Mouse (Mus musculus): ENCODE data around the gene A730061H03Rik.

A730061H03Rik gene

DNA sequence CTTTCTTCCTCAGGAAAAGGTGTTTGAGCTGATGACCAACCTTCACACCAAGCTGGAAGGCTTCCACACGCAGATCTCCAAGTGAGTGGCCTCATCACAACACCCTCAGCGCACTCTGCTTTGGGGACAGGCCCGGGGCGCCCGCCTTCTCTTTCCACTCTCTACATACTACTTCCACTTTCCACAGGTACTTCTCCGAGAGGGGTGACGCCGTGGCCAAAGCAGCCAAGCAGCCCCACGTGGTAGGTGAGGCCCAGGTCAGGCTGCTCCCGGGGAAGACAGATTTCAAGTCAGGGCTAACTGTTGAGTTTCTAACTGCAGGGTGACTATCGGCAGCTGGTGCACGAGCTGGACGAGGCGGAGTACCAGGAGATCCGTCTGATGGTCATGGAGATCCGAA lies 20.5 kb upstream of the A730061H03Rik start:
- DNase-seq: no peak

DNA sequence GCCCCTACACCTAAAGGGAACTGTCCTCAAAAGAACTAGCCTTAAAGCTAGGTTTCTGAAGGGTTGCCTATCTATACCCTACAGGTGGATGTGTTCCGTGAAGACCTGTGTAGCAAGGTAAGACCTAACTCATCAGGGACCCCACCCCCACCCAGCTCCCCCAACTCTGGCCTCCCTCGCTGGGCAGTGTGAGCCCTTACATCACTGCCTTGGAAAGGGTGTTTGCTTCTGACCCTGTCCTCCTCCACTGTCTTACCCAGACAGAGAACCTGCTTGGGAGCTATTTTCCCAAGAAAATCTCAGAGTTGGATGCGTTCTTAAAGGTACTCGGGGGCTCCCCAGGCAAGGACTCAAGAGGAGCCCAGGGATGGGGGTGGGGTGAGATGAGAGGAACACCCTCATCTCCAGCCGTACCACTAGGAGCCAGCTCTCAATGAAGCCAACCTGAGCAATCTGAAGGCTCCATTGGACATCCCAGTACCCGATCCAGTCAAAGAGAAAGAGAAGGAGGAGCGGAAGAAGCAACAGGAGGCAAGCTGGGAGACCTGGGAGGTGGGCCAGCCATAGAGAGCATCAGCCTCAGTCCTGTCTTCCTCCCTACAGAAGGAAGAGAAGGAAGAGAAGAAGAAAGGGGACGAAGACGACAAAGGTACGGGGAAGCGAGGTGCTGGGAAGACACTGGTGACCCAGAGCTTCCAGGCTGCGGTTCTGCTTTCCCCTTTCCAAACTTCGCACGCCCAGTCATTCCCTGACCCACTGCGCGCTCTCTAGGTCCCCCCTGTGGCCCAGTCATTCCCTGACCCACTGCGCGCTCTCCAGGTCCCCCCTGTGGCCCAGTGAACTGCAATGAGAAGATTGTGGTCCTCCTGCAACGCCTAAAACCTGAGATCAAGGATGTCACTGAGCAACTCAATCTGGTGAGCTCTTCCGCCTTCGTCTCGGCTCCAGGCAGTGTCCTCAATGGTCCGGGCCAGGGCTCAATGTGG lies 19.6 kb upstream of the A730061H03Rik start:
- DNase-seq: no peak

DNA sequence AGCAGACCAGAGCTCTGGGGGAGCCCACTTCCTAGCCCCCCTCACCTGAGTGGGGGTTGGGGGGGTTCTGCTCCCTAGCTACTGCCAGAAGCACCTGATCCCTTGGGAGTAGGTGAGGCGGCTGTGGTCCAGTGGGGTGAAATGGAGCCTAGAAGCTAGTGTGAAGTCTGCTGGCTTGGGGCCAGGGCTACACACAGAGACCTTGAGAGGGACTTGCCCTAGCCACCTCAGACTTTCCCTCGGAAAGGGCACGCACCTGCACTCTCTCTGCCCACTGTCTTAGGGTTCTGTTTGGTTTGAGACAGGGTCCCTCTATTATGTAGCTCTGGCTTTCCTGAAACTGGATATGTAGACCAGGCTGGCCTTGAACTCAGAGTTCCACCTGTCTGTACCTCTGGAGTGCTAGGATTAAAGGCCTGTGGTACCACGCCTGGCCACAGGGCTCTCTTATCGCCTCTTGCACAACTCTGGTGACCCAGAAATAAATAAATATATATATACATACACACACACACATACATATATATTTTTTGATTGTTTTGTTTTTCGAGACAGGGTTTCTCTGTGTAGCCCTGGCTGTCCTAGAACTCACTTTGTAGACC lies 18.6 kb upstream of the A730061H03Rik start:
- peak; percentile 51 for DNase-seq

- DNase-seq: peak; percentile 83
Observed at GRCm38 (mm10) chr14:55577871-55578667, 17.9 kb upstream of the A730061H03Rik start, which contains the start of gene Psme1. TSS of gene Psme1 (plus strand) at chr14:55578123.

GRCm38 (mm10) chr14:55576376-55576775 lies 16.2 kb upstream of the A730061H03Rik start:
- DNase-seq: no peak

DNA sequence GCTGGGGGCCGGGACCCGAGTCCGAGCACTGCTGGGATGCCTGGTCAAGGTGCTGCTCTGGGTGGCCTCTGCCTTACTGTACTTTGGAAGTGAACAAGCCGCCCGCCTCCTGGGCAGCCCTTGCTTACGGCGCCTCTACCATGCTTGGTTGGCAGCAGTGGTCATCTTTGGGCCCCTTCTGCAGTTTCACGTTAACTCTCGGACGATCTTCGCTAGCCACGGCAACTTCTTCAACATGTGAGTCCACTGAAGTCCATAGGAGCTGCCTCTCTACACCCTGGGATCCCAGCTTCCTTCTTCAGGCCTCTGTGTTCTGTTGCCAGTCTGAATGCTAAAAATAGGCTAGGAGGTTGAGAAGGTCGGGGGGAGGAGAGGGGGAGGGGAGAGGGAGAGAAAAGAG lies 15.5 kb upstream of the A730061H03Rik start:
- DNase-seq: no peak

GRCm38 (mm10) chr14:55575302-55575701 lies 15.1 kb upstream of the A730061H03Rik start, which contains the start of gene Fitm1:
TSS of gene Fitm1 (plus strand) at chr14:55575617.
- no peak for DNase-seq

GRCm38 (mm10) chr14:55571760-55572159 lies 11.6 kb upstream of the A730061H03Rik start:
- no peak for DNase-seq

- no peak for DNase-seq
Observed at GRCm38 (mm10) chr14:55570588-55570987, 10.4 kb upstream of the A730061H03Rik start.

DNA sequence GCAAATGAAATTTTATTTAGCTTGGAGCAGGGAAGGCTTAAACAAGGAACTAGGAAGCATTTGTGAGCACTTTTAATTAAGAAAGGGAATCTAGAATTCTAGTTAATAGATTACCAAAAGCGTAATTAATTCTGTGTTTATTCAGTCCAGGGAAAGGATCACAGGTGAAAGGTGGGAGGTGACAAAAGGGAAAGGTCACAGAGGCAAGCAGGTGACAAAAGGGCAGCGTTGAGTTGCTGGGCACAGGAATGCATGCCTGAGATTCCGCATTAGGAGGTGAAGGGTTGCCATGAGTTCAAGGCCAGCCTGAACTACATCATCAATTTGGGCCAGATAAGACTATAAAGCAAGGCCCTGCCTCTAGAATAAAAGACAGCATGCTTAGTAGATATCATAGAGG lies 7.3 kb upstream of the A730061H03Rik start:
- no peak for DNase-seq

DNA sequence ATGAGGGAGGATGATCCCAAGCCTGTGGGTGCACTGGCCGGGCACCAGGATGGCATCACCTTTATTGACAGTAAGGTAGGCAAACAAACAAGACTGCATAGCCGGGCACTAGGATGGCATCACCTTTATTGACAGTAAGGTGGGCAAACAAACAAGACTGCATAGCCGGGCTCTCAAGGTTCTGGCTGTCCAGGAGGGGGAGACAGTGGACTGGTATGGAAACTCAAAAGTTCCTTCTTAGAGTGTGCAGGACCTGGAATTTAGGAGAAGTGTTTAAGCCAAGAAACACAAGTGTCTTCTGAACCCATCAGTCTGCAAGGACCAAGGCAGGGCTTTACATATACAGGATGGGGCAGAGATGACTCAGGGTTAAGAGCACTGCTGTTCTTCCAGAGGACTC lies 5.5 kb upstream of the A730061H03Rik start:
- no peak for DNase-seq

DNA sequence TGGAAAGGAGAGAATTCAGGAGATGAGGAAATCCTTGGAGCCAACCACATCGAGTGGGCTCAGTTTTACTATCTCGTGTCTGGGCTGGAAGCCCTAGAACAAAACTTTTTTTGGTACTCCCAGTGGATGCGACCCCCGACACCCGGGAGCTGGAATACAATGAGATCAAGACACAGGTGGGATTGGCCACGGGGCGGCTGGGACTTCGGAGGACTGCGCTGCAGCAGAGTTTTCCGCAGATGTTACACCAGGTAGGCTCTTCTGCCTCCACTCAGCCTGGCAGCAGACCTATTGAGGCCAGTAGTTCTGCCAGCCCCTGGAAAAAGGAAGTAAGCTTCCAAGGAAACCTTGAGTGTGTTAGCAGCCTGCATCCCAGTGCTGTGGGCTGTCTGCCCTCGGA lies 3.0 kb upstream of the A730061H03Rik start:
- no peak for DNase-seq

GRCm38 (mm10) chr14:55561860-55562259 lies 1.7 kb upstream of the A730061H03Rik start:
- DNase-seq: no peak

DNA sequence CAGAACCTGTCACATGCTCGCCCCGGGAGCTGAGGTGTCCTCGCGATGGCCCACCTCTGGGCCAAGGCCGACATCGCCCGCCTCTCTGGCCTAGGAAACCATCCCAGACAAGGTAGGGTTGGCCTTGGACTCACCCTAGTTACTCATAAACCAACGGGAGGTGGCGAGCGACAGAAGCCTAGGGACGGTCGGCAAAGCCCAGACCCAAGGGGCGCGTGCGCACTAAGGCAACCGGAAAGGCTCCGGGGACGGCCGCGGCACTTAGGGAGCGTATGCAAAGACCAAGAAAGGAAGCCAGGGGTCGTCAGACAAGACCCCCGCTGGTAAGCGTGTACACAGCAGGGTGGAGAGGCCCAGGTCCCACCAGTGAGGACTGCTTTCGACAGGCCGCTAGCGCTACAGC lies 406 bp downstream of the A730061H03Rik start, which contains the start of gene Dcaf11:
Gene Dcaf11, plus strand, starts transcription at position 208 of the 403 bp plus-strand sequence.
- DNase-seq: peak; percentile 94

DNA sequence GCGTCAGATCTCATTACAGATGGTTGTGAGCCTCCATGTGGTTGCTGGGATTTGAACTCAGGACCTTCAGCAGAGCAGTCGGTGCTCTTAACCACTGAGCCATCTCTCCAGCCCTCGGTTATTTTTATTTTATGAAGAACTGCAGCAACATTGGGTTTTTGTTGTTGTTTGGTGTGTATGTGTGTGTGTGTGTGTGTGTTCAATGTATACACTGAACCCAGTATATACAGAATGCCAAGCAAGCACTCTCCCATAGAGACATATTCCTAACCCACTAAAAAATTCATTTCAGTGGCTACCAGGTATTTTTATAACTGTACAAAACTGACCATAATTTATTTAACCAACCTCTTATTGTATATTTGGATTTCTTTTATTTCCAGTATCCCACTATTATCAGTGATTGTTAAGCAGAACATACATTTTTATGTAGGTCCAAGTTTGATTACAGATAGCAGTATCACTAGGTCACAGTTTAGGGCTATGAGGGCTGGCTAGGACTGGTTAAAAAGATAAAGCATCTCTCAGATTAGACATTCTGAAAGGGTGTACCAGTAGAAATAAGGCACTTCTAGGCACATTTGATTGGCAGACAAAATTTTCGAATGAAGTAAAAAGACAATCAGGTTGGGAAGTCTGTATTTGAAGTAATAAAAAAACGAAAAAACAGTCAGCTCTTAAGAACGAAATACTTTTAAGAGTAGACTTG lies 1.3 kb downstream of the A730061H03Rik start:
- DNase-seq: peak; percentile 32

GRCm38 (mm10) chr14:55557587-55557986 lies 2.6 kb downstream of the A730061H03Rik start:
- no peak for DNase-seq

GRCm38 (mm10) chr14:55557003-55557402 lies 3.2 kb downstream of the A730061H03Rik start:
- peak; percentile 87 for DNase-seq

- peak; percentile 39 for DNase-seq
Observed at GRCm38 (mm10) chr14:55555788-55556187, 4.4 kb downstream of the A730061H03Rik start.

- no peak for DNase-seq
Observed at GRCm38 (mm10) chr14:55554635-55555034, 5.6 kb downstream of the A730061H03Rik start.

DNA sequence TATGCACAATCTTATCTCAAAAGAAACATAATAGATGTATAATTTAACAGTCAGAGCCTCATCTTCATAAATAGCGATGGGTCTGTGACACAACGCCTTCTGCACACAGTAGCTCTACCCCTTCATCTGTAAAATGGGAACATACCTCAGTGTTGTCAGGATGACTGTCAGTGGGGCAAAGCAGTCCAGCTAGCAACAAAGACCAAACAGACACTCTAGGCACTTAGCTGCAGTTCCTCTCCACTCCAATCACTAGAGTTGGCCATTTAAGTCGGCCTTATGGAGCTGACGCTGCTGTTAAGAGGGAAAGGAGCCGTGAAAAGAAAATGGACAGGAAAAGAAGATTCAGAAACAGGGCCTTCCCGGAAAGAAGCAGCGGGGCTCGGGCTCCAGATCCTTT lies 8.4 kb downstream of the A730061H03Rik start:
- DNase-seq: no peak

DNA sequence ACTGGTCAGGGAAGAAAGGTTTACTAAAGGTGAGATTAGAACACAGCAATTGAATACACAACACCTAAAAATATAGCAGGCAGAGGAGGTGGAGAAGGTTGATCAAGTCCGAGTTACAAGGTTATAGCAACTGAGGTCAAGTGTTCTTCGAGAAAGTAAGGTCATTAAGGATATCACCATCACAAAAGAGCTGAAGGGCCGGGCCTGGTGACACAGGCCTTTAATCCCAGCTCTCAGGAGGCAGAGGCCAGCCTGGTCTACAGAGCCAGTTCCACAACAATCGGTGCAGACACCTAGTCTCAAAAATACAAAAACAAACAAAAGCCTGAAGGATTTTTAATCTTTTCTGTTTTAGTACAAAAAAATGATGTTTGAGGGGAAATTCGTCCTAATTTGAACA lies 8.9 kb downstream of the A730061H03Rik start:
- DNase-seq: no peak

DNA sequence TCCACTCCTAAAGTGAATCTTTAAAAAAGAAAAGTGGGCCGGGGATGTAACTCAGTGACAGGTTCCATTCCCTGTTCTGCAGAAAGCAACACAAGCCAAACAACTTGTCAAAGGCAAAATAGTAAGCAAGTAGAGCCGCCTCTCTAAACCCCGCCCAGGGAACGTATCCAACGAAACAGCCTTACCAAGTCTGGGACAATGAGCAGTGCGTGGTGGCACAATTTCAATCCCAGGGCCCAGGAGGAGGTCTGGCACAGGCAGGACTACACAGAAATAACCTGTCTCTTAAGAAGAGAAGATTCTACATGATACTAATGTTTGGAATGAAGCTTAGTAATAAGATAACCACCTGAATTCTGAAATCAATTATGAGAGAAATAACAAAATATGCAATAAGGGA lies 10.0 kb downstream of the A730061H03Rik start:
- DNase-seq: no peak

All from liver (tissue).